Mouse (Mus musculus): Measurements from ENCODE around the gene Mcpt2. TPM values are rescaled to one million over a fixed set of nuclear protein-coding genes. Genes with fewer than 3 reads are reported as not detected.
A peak's percentile ranks its signal among the peaks of the same experiment; 100 is the strongest.
"Not testable (repeated sequence)": the region's sequence is repeated elsewhere in the genome, so short reads cannot be mapped to it uniquely, and the experiment has no call there.

Mcpt2 gene
- total RNA-seq (2015) (not detected in 2 replicates), total RNA-seq (2017) (not detected in 2 replicates)

DNA sequence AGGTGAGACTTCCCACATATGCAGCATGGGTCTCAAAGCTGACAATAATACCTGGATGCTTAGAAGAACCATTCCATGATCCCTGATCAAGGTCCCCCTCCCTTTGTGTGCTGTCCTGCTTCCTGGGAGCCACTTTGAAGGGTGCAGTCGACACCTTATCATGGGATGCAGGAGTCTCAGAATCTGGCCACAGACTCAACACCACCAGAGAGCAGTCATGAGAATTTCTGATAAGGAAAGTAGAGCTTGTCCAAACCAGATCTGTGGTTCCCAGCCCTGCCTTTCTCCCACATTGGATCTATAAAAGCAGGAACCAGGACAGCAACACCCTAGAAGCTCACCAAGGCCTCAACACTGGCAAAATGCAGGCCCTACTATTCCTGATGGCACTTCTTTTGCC is at the start of gene Mcpt2:
Gene Mcpt2 (plus strand): TSS at position 250 of the 400 bp plus-strand sequence.
- ATAC-seq (replicated peaks; ENCODE audit: poor library complexity), result peak; percentile 64; the same call in 1 of the 2 replicates

DNA sequence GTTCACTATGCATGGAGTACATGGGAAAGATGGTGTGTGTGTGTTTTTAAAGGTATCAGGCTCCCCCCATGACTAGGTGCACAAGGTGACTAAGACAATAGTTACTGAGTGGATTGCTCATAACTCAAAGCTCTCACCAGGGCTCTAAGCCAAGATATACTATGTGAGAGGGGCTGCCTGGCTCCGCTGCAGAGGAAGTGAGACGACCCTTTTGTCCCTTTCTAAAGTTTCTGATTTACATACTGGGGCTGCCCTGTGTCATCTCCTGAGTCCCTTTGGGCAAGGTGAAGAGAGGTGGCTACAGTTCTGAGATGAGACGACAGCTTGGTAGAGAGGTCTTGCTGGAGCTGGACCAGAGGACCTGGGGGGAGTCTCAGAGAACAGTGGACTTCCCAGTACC is 28.7 kb upstream of the Mcpt2 start:
- no peak for ATAC-seq (replicated peaks; ENCODE audit: poor library complexity)

DNA sequence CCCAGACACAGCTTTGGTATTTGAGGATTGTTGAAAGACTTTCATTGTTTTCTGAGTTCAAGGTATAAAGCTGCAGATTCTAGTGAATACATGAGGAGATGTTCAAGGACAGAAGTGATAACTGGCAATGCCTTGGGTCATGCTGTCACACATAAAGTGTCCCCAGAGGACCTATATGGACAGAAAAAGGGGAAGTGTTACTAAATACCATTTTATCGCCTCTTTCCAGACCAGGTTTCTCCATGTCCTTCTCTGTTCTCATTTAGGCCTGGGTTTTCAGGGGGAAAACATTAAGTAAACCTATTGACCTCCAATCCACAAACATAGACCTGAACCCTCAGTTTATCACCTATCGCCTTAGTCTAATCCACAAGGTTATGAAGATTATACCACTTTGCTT is 27.9 kb upstream of the Mcpt2 start:
- no peak for ATAC-seq (replicated peaks; ENCODE audit: poor library complexity)

DNA sequence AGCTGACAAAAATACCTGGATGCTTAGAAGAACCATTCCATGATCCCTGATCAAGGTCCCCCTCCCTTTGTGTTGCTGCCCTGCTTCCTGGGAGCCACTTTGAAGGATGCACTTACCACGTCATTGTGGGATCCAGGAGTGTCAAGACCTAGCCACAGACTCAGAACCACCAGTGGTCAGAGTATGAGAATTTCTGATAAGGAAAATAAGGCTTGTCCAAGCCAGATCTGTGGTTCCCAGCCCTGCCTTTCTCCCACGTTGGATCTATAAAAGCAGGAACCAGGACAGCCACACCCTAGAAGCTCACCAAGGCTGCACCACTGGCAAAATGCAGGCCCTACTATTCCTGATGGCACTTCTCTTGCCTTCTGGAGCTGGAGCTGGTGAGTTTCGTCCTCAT is 24.2 kb upstream of the Mcpt2 start, which contains the start of gene Mcpt1:
Gene Mcpt1 (plus strand): TSS at position 301 of the 400 bp plus-strand sequence.
- ATAC-seq (replicated peaks; ENCODE audit: poor library complexity), result not testable (repeated sequence)

DNA sequence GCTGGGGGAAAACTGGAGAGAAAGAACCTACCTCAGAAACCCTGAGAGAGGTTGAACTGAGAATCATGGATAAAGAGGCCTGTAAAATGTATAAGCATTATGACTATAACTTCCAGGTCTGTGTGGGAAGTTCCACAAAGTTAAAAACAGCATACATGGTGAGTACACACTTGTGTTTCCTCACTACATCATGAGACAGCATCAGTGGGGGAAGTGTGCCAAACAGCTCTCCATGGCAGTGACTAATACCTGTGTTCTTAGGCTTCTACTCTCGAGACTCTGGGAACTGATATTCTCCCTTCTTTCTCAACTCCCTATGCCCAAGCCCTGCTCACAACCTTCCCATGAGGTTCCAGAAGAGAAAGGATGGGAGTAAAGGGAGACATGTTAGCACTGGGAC is 22.4 kb upstream of the Mcpt2 start:
- no peak for ATAC-seq (replicated peaks; ENCODE audit: poor library complexity)

DNA sequence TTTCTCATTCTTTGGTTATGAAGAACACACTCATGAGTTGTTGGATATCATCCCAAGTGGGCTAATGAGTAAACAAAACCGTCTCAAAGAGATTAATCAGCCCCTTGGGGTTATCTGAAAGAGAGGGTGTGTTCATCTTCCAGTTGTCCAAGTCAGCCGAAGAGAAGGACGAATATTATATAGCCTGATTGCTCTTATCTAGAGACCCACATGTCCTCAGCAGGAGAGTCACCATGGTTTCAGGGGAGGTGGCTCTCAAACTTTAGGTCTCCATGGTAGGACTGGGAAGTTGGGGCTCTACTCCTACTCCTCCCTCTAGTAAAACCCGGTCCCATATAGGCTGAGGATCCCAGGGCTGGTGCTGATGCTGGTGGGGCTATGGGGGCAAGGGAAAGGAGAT is 20.5 kb upstream of the Mcpt2 start:
- peak; percentile 98 for ATAC-seq (replicated peaks; ENCODE audit: poor library complexity)

DNA sequence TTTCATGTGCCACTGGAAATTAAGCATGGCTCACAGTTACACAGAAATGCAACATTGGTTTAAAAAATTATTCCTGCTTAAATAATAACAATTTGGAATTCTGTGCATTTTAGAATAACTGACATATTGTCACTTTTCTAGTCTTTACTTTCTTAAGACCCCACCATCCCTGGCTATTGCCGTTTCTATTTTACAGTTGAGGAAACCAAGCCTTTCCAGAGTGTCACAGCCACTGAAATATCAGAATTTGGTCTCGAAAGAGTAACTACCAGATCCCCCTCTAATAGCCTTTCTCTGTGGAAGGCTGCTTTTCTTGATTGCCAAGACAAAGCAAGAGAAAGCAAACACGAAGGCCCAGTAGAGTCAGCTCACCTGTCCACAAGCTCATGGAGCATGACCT is 11.4 kb upstream of the Mcpt2 start, which contains the start of gene Mcpt9:
Gene Mcpt9 (minus strand): TSS at position 101 of the 400 bp plus-strand sequence.
- ATAC-seq (replicated peaks; ENCODE audit: poor library complexity), result not testable (repeated sequence)

DNA sequence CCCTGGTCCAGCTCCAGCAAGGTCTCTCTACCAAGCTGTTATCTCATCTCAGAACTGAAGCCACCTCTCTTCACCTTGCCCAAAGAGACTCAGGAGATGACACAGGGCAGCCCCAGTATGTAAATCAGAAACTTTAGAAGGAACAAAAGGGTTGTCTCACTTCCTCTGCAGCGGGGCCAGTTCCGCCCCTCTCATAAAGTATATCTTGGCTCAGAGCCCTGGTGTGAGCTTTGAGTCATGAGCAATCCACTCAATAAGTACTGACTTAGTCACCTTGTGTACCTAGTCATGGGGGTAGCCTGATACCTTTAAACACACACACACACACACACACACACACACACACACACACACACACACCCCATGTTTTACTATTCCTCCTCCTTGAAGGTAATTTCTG is 7.4 kb upstream of the Mcpt2 start:
- ATAC-seq (replicated peaks; ENCODE audit: poor library complexity), result peak; percentile 46; the same call in 1 of the 2 replicates

DNA sequence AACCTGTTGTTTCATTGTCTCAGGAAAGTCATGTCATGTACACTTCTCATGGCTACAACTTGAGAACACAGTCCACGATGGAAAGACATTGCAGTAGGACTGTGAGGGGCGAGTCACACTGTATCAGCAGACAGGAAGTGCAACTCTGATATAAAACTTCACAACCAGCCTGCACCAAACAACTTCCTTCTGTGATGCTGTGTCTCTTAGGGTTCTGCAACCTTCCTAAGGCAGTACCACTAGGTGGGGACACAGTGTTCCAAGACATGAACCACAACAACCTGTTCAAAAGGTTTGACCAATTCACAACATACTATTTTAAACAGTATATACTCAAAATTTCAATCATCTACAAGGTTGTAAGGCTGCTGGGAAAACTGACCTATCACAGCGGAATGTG is 13.6 kb downstream of the Mcpt2 start:
- peak; percentile 55 for ATAC-seq (replicated peaks; ENCODE audit: poor library complexity)

DNA sequence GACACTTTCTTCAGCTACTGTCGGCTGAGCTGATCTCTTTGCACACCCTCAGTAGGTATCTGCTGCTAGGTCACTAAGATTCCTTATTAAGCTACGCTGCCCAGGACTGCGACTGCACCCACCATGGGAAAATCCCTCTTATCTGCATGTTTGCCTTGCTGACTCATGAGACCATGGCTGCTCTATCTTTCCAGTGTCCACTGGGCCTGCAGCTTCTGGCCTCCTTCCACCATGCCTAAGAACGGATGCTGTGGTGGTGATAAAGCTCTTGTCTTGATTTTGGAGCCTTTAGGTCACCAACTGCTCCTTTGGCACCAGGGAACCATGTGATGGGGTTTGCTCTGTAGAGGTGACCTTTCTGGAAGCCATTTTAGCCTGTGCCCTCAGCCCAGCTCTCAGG is 15.9 kb downstream of the Mcpt2 start:
- ATAC-seq (replicated peaks; ENCODE audit: poor library complexity), result peak; percentile 79

DNA sequence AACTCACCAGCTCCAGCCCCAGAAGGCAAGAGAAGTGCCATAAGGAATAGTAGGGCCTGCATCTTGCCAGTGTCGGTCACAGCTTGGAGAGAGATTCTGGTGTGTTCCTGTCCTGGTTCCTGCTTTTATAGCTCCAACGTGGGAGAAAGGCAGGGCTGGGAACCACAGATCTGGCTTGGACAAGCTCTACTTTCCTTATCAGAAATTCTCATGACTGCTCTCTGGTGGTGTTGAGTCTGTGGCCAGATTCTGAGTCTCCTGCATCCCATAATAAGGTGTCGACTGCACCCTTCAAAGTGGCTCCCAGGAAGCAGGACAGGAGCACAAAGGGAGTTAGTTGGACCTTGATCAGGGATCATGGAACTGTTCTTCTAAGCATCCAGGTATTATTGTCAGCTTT is 20.4 kb downstream of the Mcpt2 start, which contains the start of gene Mcpt4:
Gene Mcpt4 (minus strand): TSS at position 101 of the 400 bp plus-strand sequence.
- not testable (repeated sequence) for ATAC-seq (replicated peaks; ENCODE audit: poor library complexity)

DNA sequence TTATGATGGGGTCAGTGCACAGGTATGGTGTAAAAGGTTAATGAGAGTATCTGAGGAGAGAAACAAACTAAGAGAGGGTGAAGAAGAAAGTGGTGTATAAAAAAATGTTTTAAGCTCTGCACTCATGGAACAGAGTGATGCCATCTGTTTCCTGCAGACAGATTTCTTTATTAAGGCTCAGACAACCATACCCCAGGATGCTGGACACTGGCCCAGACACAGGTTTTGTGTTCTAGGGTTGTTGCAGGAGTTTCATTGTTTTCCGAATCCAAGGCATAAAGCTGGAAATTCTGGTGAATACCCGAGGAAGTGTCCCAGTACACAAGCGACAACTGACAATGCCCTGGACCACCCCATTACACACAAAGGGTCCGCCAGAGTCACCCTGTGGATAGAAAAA is 40.2 kb downstream of the Mcpt2 start:
- ATAC-seq (replicated peaks; ENCODE audit: poor library complexity), result no peak

DNA sequence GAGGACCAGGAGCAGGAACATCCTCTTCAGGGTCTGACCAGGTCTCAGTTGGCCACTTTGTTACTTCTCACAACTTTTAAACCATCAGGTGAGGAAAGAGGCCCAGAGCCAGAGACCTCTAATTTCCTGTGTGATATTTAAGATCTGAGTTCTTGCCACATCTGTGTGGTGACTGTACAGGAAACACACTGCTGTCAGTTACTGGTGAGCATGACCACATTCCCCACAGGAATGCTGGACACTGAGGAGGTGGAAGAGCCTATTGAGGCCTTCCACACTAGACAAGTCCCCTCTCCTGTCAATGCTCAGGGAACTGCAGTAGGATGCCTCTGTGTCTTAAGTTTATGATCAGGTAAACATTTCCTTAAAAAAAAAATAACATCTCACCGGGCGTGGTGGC is 43.3 kb downstream of the Mcpt2 start, which contains the start of gene Mcpt8:
Gene Mcpt8 (minus strand): TSS at position 107 of the 400 bp plus-strand sequence.
- ATAC-seq (replicated peaks; ENCODE audit: poor library complexity), result peak; percentile 80

DNA sequence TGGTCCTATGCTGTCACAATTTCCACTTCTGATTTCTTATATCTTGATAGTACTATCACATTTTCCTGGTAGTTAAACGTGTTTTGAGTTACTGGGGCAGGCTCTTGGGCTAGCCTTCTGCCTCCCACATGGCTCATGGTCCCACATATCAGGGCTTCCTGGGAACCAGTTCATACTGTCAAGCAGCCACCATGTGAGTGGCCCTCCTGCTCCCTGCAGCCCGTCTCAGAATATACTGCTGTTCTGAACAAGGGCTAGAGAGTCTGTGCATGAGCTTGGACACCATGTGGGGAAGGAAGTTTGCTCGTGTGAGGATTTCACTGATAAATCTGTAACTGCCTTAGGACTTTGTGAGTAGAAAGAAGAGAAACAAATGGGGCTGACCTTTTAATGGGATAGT is 44.9 kb downstream of the Mcpt2 start:
- no peak for ATAC-seq (replicated peaks; ENCODE audit: poor library complexity)

DNA sequence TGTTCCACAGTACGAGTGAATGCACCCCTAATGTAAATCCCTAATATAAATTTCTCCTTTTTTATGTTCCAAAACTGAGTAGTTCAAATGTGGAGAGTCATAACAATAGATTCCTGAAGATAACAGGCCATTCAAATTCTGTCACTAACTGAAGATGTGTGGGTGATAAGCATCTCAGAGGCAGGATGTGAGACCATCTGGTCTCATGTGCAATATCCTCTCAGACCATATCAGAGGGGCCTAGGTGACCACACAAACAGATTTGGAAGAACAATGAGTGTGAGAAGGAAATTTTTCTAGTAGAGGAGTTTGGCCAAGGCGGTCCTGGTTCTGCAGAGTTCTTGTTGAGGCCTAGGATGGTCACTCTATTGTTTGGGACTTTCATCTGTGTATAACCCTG is 51.5 kb downstream of the Mcpt2 start:
- ATAC-seq (replicated peaks; ENCODE audit: poor library complexity), result peak; percentile 58

Other genes starting within 250 kb of the Mcpt2 start
- gene Nfatc4, start 218.9 kb upstream of the Mcpt2 start, total RNA-seq (2015), result not detected in 2 replicates
- gene Nfatc4, start 218.9 kb upstream of the Mcpt2 start, total RNA-seq (2017), result not detected in 2 replicates
- 2.8 and 3.9 TPM in 2 replicates for gene Nynrin, start 188.0 kb upstream of the Mcpt2 start, total RNA-seq (2015)
- 1.9 and 2.7 TPM in 2 replicates for gene Nynrin, start 188.0 kb upstream of the Mcpt2 start, total RNA-seq (2017)
- gene Cbln3, start 157.6 kb upstream of the Mcpt2 start, total RNA-seq (2015), result 0.17 TPM in 1 of 2 replicates, not detected in the other
- 0.07 TPM in 1 of 2 replicates, not detected in the other for gene Cbln3, start 157.6 kb upstream of the Mcpt2 start, total RNA-seq (2017)
- 4.6 and 6.1 TPM in 2 replicates for gene Khnyn, start 157.1 kb upstream of the Mcpt2 start, total RNA-seq (2015)
- 14.3 and 15.3 TPM in 2 replicates for gene Khnyn, start 157.1 kb upstream of the Mcpt2 start, total RNA-seq (2017)
- gene Sdr39u1, start 141.7 kb upstream of the Mcpt2 start, total RNA-seq (2015), result 11.7 and 18.2 TPM in 2 replicates
- gene Sdr39u1, start 141.7 kb upstream of the Mcpt2 start, total RNA-seq (2017), result 4.2 and 6.9 TPM in 2 replicates
- gene Cma1, start 97.4 kb upstream of the Mcpt2 start, total RNA-seq (2015), result not detected in 2 replicates
- gene Cma1, start 97.4 kb upstream of the Mcpt2 start, total RNA-seq (2017), result not detected in 2 replicates
- gene Cma2, start 91.1 kb upstream of the Mcpt2 start, total RNA-seq (2015), result not detected in 2 replicates
- gene Cma2, start 91.1 kb upstream of the Mcpt2 start, total RNA-seq (2017), result not detected in 2 replicates
- gene Mcpt1, start 24.1 kb upstream of the Mcpt2 start, total RNA-seq (2015), result not detected in 2 replicates
- not detected in 2 replicates for gene Mcpt1, start 24.1 kb upstream of the Mcpt2 start, total RNA-seq (2017)
- not detected in 2 replicates for gene Mcpt9, start 11.5 kb upstream of the Mcpt2 start, total RNA-seq (2015)
- not detected in 2 replicates for gene Mcpt9, start 11.5 kb upstream of the Mcpt2 start, total RNA-seq (2017)
- gene Mcpt4, start 20.3 kb downstream of the Mcpt2 start, total RNA-seq (2015), result not detected in 2 replicates
- not detected in 2 replicates for gene Mcpt4, start 20.3 kb downstream of the Mcpt2 start, total RNA-seq (2017)
- 83.3 and 112 TPM in 2 replicates for gene Mcpt8, start 43.2 kb downstream of the Mcpt2 start, total RNA-seq (2015)
- 23.6 and 30.6 TPM in 2 replicates for gene Mcpt8, start 43.2 kb downstream of the Mcpt2 start, total RNA-seq (2017)
- 4,330 and 4,812 TPM in 2 replicates for gene Ctsg, start 60.5 kb downstream of the Mcpt2 start, total RNA-seq (2015)
- gene Ctsg, start 60.5 kb downstream of the Mcpt2 start, total RNA-seq (2017), result 4,060 and 4,327 TPM in 2 replicates
- not detected in 2 replicates for gene Gzme, start 78.6 kb downstream of the Mcpt2 start, total RNA-seq (2015)
- gene Gzme, start 78.6 kb downstream of the Mcpt2 start, total RNA-seq (2017), result not detected in 2 replicates
- gene Gzmd, start 90.6 kb downstream of the Mcpt2 start, total RNA-seq (2015), result 0.37 TPM in 1 of 2 replicates, not detected in the other
- gene Gzmd, start 90.6 kb downstream of the Mcpt2 start, total RNA-seq (2017), result not detected in 2 replicates
- not detected in 2 replicates for gene Gzmg, start 117.5 kb downstream of the Mcpt2 start, total RNA-seq (2015)
- not detected in 2 replicates for gene Gzmg, start 117.5 kb downstream of the Mcpt2 start, total RNA-seq (2017)
- gene Gzmn, start 132.6 kb downstream of the Mcpt2 start, total RNA-seq (2015), result not detected in 2 replicates
- gene Gzmn, start 132.6 kb downstream of the Mcpt2 start, total RNA-seq (2017), result not detected in 2 replicates
- gene Gzmf, start 169.4 kb downstream of the Mcpt2 start, total RNA-seq (2015), result not detected in 2 replicates
- gene Gzmf, start 169.4 kb downstream of the Mcpt2 start, total RNA-seq (2017), result not detected in 2 replicates
- gene Gzmc, start 192.6 kb downstream of the Mcpt2 start, total RNA-seq (2015), result not detected in 2 replicates
- gene Gzmc, start 192.6 kb downstream of the Mcpt2 start, total RNA-seq (2017), result not detected in 2 replicates
- gene Gzmb, start 220.2 kb downstream of the Mcpt2 start, total RNA-seq (2015), result 3.5 TPM in 2 replicates
- 1.1 TPM in 2 replicates for gene Gzmb, start 220.2 kb downstream of the Mcpt2 start, total RNA-seq (2017)

Measured in megakaryocyte progenitor cell, adult 5-6 weeks (primary cell).